Mouse (Mus musculus) lung, embryonic 14.5 days (tissue): ENCODE measurements around the gene Smad5. TPM values are rescaled to one million over a fixed set of nuclear protein-coding genes. Genes with fewer than 3 reads are reported as not detected.

ENCODE experiments used
- ATAC-seq: fragments of 200-750 bp; cut with Nextera tagmentation; 2 replicates; pipeline ENCODE4 v1.8.0; 2017; ENCODE audit warnings: mild to moderate bottlenecking, moderate TSS enrichment, moderate library complexity; ENCODE audit not compliant: insufficient read depth
- DNase-seq: peaks from one replicate; pipeline ENCODE4 v3.0.0-alpha.2; 2015
- H3K27ac ChIP-seq: fragments of 300-500 bp; sonication (generic); 2 replicates; pipeline ENCODE4 v1.5.1; 2014; ENCODE audit warnings: low read depth, mild to moderate bottlenecking, moderate library complexity
- H3K27me3 ChIP-seq: fragments of 300-500 bp; sonication (generic); 2 replicates; pipeline ENCODE4 v1.6.1; 2014; ENCODE audit warnings: low read length, control low read depth; ENCODE audit not compliant: insufficient read depth
- H3K36me3 ChIP-seq: fragments of 300-500 bp; sonication (generic); 2 replicates; pipeline ENCODE4 v1.6.1; 2014; ENCODE audit warnings: control low read depth; ENCODE audit not compliant: insufficient read depth
- H3K4me1 ChIP-seq: fragments of 300-500 bp; sonication (generic); 2 replicates; pipeline ENCODE4 v1.6.1; 2014; ENCODE audit warnings: antibody characterized with exemption, control low read depth; ENCODE audit not compliant: insufficient read depth
- H3K4me2 ChIP-seq: fragments of 300-500 bp; sonication (generic); 2 replicates; pipeline ENCODE4 v1.6.1; 2014; ENCODE audit warnings: mild to moderate bottlenecking
- H3K4me3 ChIP-seq: fragments of 300-500 bp; sonication (generic); 2 replicates; pipeline ENCODE4 v1.5.1; 2014; ENCODE audit warnings: low read depth, low read length
- H3K9ac ChIP-seq: fragments of 300-500 bp; sonication (generic); 2 replicates; pipeline ENCODE4 v1.6.1; 2014
- H3K9me3 ChIP-seq: fragments of 300-500 bp; sonication (generic); 2 replicates; pipeline ENCODE4 v1.6.1; 2016; ENCODE audit warnings: low read depth, low read length, control low read depth
- CTCF ChIP-seq: IDR thresholded peaks from 2 replicates; pipeline ENCODE4 v1.5.1; 2016; ENCODE audit warnings: antibody characterized with exemption, low read depth
- WGBS: fragments of 180-500 bp; shearing (Covaris S2); extraction: QIAGEN DNeasy Blood & Tissue Kit; methylation state at CpG from one replicate; pipeline ENCODE4 v1.1.7; 2014; 5-methylcytosine and 5-hydroxymethylcytosine counted together
- polyA plus RNA-seq: library from polyadenylated mRNA; unstranded; fragments of >200 nt; fragmentation: Nextera tagmentation; extraction: Ambion mirVana; gene quantifications from 2 replicates; pipeline ENCODE4 v1.2.1, GENCODE M21; 2014

Smad5 gene
- polyA plus RNA-seq: 59.2 and 62.0 TPM in 2 replicates

GRCm38 (mm10) chr13:56702469-56703221 is at the start of gene Smad5:
TSS of gene Smad5 (plus strand) at chr13:56703010.
- peak; percentile 95 for DNase-seq
- Histone ChIP-seq H3K4me3 (peak within 1 kb of the TSS; percentile 74), H3K36me3 (peaks cover 25% of the 10 kb centered on the region; the same call in 1 of the 2 replicates), H3K4me1 (peaks cover 11% of the 10 kb centered on the region), H3K9ac (peak within 1 kb of the TSS; percentile 96), H3K27me3 (no peaks in the 10 kb centered on the region), H3K4me2 (peak within 1 kb of the TSS; percentile 87), H3K27ac (peak within 1 kb of the TSS; percentile 99), H3K9me3 (0 out of 2 replicates have a peak, but pooled peaks cover 4% of the 10 kb centered on the region)
- ATAC-seq: peak; percentile 82
- no peak for TF ChIP-seq CTCF
- WGBS: 2% methylated on average over 62 of the region's 62 CpGs

- WGBS: 80% methylated on average over 5 of the region's 5 CpGs
- ATAC-seq: no peak
- Histone ChIP-seq H3K4me2 (no peak overlapping the region), H3K36me3 (no peaks in the 10 kb centered on the region), H3K27ac (no peak overlapping the region), H3K4me3 (no peak overlapping the region), H3K27me3 (no peaks in the 10 kb centered on the region), H3K9me3 (no peaks in the 10 kb centered on the region), H3K4me1 (peaks cover 18% of the 10 kb centered on the region), H3K9ac (no peak overlapping the region)
- TF ChIP-seq CTCF: no peak
- DNase-seq: no peak
Observed at GRCm38 (mm10) chr13:56654176-56654575, 48.6 kb upstream of the Smad5 start.

GRCm38 (mm10) chr13:56657946-56658512 is 44.8 kb upstream of the Smad5 start:
- no peaks in the 10 kb centered on the region for H3K36me3 ChIP-seq
- peak; percentile 92 for TF ChIP-seq CTCF
- H3K27ac ChIP-seq: no peak overlapping the region
- no peaks in the 10 kb centered on the region for H3K27me3 ChIP-seq
- DNase-seq (peak; percentile 96), ATAC-seq (peak; percentile 38)
- peaks cover 14% of the 10 kb centered on the region for H3K4me1 ChIP-seq
- no peak overlapping the region; the same call in 1 of the 2 replicates for H3K9ac ChIP-seq
- H3K4me3 ChIP-seq: no peak overlapping the region
- WGBS: 36% methylated on average over 7 of the region's 7 CpGs
- no peak overlapping the region for H3K4me2 ChIP-seq
- H3K9me3 ChIP-seq: no peaks in the 10 kb centered on the region

- no peaks in the 10 kb centered on the region for H3K9me3 ChIP-seq
- no peak overlapping the region for H3K9ac ChIP-seq
- no peak for TF ChIP-seq CTCF
- peaks cover 12% of the 10 kb centered on the region for H3K4me1 ChIP-seq
- DNase-seq (peak; percentile 71), ATAC-seq (no peak)
- no peaks in the 10 kb centered on the region for H3K27me3 ChIP-seq
- H3K36me3 ChIP-seq: no peaks in the 10 kb centered on the region
- H3K4me2 ChIP-seq: no peak overlapping the region
- H3K4me3 ChIP-seq: no peak overlapping the region
- 43% methylated on average over 6 of the region's 6 CpGs for whole genome bisulfite sequencing
- H3K27ac ChIP-seq: no peak overlapping the region
Observed at GRCm38 (mm10) chr13:56658931-56659330, 43.9 kb upstream of the Smad5 start.

GRCm38 (mm10) chr13:56661914-56662621 is 40.7 kb upstream of the Smad5 start:
- no peak for TF ChIP-seq CTCF
- ATAC-seq (peak; percentile 36; the same call in 1 of the 2 replicates), DNase-seq (peak; percentile 35)
- Histone ChIP-seq H3K36me3 (no peaks in the 10 kb centered on the region), H3K9ac (no peak overlapping the region), H3K4me3 (no peak overlapping the region), H3K27me3 (no peaks in the 10 kb centered on the region), H3K27ac (peak overlapping the region; percentile 77), H3K9me3 (no peaks in the 10 kb centered on the region), H3K4me2 (no peak overlapping the region), H3K4me1 (peaks cover 6% of the 10 kb centered on the region; the same call in 1 of the 2 replicates)
- 43% methylated on average over 7 of the region's 7 CpGs for WGBS

GRCm38 (mm10) chr13:56664256-56665170 is 38.3 kb upstream of the Smad5 start:
- Histone ChIP-seq H3K27ac (no peak overlapping the region), H3K9ac (no peak overlapping the region), H3K4me1 (no peaks in the 10 kb centered on the region; the same call in 1 of the 2 replicates), H3K36me3 (no peaks in the 10 kb centered on the region), H3K9me3 (no peaks in the 10 kb centered on the region), H3K4me3 (no peak overlapping the region), H3K27me3 (no peaks in the 10 kb centered on the region), H3K4me2 (no peak overlapping the region)
- DNase-seq (no peak), ATAC-seq (no peak)
- no peak for TF ChIP-seq CTCF
- 66% methylated on average over 17 of the region's 17 CpGs for WGBS
